7 mouse cellular contexts compared by ENCODE assay signal in genomic region chr11:94392672-94393109, GRCm38 (mm10). TPM values are rescaled to one million over a fixed set of nuclear protein-coding genes. Genes with fewer than 3 reads are reported as not detected.
A peak's percentile ranks its signal among the peaks of the same experiment; 100 is the strongest.
DNase-seq lines count a peak whose midpoint lies in the region; ATAC-seq lines count a peak whose summit lies in the region.

TSS of gene Abcc3 (minus strand) at chr11:94392997.

- peak within 1 kb of the TSS; percentile 75 for H3K4me2 ChIP-seq in heart, embryonic 13.5 days
- H3K4me2 ChIP-seq in kidney, embryonic 15.5 days = peak within 1 kb of the TSS; percentile 56

- H3K36me3 ChIP-seq in heart, embryonic 13.5 days = no peaks in the 10 kb centered on the region
- no peaks in the 10 kb centered on the region for H3K36me3 ChIP-seq in kidney, embryonic 15.5 days

- H3K27ac ChIP-seq in heart, embryonic 13.5 days (replicated peaks) = no peak within 1 kb of the TSS
- H3K27ac ChIP-seq in kidney, embryonic 15.5 days = no peak within 1 kb of the TSS

- peaks cover 9% of the 10 kb centered on the region; the same call in 1 of the 2 replicates for H3K4me1 ChIP-seq in heart, embryonic 13.5 days
- H3K4me1 ChIP-seq in kidney, embryonic 15.5 days = peaks cover 16% of the 10 kb centered on the region

- peak; percentile 71 for DNase-seq in ZHBTc4 (ENCODE audit: low read depth, low spot score)
- peak; percentile 30 for DNase-seq in embryo, embryonic 11 days
- DNase-seq in lung, postnatal 10 days = peak; percentile 75
- peak; percentile 63 for DNase-seq in ovary, postnatal 36 days (ENCODE audit: low spot score)
- no peak for DNase-seq in right cerebral cortex, postnatal 14 days

- 6% methylated on average over 20 of the region's 20 CpGs for WGBS in heart, embryonic 13.5 days
- WGBS in kidney, embryonic 15.5 days = 4% methylated on average over 20 of the region's 20 CpGs

- ATAC-seq in heart, embryonic 13.5 days (ENCODE audit: extremely low read depth, insufficient number of reproducible peaks, low FRiP score, low TSS enrichment) = no peak
- ATAC-seq in kidney, embryonic 15.5 days (replicated peaks; ENCODE audit: low FRiP score) = peak; percentile 52

- peak within 1 kb of the TSS; percentile 49 for H3K4me3 ChIP-seq in heart, embryonic 13.5 days
- peak within 1 kb of the TSS; percentile 29 for H3K4me3 ChIP-seq in kidney, embryonic 15.5 days (replicated peaks)

- peak within 1 kb of the TSS; percentile 73 for H3K9ac ChIP-seq in heart, embryonic 13.5 days
- no peak within 1 kb of the TSS for H3K9ac ChIP-seq in kidney, embryonic 15.5 days

- H3K9me3 ChIP-seq in heart, embryonic 13.5 days = no peaks in the 10 kb centered on the region
- H3K9me3 ChIP-seq in kidney, embryonic 15.5 days (replicated peaks) = no peaks in the 10 kb centered on the region

- peaks cover 54% of the 10 kb centered on the region for H3K27me3 ChIP-seq in heart, embryonic 13.5 days (replicated peaks)
- H3K27me3 ChIP-seq in kidney, embryonic 15.5 days = no peaks in the 10 kb centered on the region

RNA-seq across cellular contexts. Expression of gene Abcc3, which starts in this region (rescaled TPM):
- polyA plus RNA-seq in heart, embryonic 13.5 days (2015; fragmentation: Nextera tagmentation; extraction: Ambion mirVana) = 0.96 and 1.6 TPM in 2 replicates
- polyA plus RNA-seq in kidney, embryonic 15.5 days (2015; fragmentation: Nextera tagmentation; extraction: Ambion mirVana) = 3.4 and 6.0 TPM in 2 replicates
